Mouse (Mus musculus) kidney, postnatal 0 days (tissue): ENCODE measurements around the gene Pold1. TPM values are rescaled to one million over a fixed set of nuclear protein-coding genes. Genes with fewer than 3 reads are reported as not detected.

Experiments used
- ATAC-seq: fragments of 200-750 bp; cut with Nextera tagmentation; replicated peaks from 2 replicates; pipeline ENCODE4 v1.8.0; 2017; ENCODE audit warnings: low read depth, moderate number of reproducible peaks, moderate TSS enrichment, moderate library complexity; ENCODE audit not compliant: low FRiP score
- DNase-seq: peaks from one replicate; pipeline ENCODE4 v3.0.0-alpha.2; 2016; ENCODE audit warnings: low spot score
- H3K27ac ChIP-seq: fragments of 300-500 bp; sonication (generic); 2 replicates; pipeline ENCODE4 v1.5.1; 2014; ENCODE audit warnings: mild to moderate bottlenecking
- H3K27me3 ChIP-seq: fragments of 300-500 bp; sonication (generic); 2 replicates; pipeline ENCODE4 v1.6.1; 2014; ENCODE audit warnings: low read length, mixed read lengths; ENCODE audit not compliant: insufficient read depth
- H3K36me3 ChIP-seq: fragments of 300-500 bp; sonication (generic); 2 replicates; pipeline ENCODE4 v1.6.1; 2014; ENCODE audit warnings: low read length, mixed read lengths; ENCODE audit not compliant: insufficient read depth
- H3K4me1 ChIP-seq: fragments of 300-500 bp; sonication (generic); replicated peaks from 2 replicates; pipeline ENCODE4 v1.6.1; 2014; ENCODE audit warnings: antibody characterized with exemption, low read length, mixed read lengths; ENCODE audit not compliant: insufficient read depth
- H3K4me2 ChIP-seq: fragments of 300-500 bp; sonication (generic); 2 replicates; pipeline ENCODE4 v1.6.1; 2014; ENCODE audit warnings: mild to moderate bottlenecking, low read length, moderate library complexity, mixed read lengths
- H3K4me3 ChIP-seq: fragments of 300-500 bp; sonication (generic); replicated peaks from 2 replicates; pipeline ENCODE4 v1.5.1; 2014; ENCODE audit warnings: low read depth, low read length
- H3K9ac ChIP-seq: fragments of 300-500 bp; sonication (generic); 2 replicates; pipeline ENCODE4 v1.6.1; 2014; ENCODE audit warnings: low read depth, low read length
- H3K9me3 ChIP-seq: fragments of 300-500 bp; sonication (generic); replicated peaks from 2 replicates; pipeline ENCODE4 v1.6.1; 2016; ENCODE audit warnings: low read length, inconsistent platforms, mixed read lengths
- CTCF ChIP-seq: IDR thresholded peaks from 2 replicates; pipeline ENCODE4 v1.5.1; 2016; ENCODE audit warnings: antibody characterized with exemption, low read depth, mild to moderate bottlenecking, moderate library complexity
- WGBS: fragments of 180-500 bp; shearing (Covaris S2); extraction: QIAGEN DNeasy Blood & Tissue Kit; methylation state at CpG from one replicate; pipeline ENCODE4 v1.1.7; 2014; 5-methylcytosine and 5-hydroxymethylcytosine counted together
- polyA plus RNA-seq: library from polyadenylated mRNA; unstranded; fragments of >200 nt; fragmentation: Nextera tagmentation; extraction: Ambion mirVana; gene quantifications from 2 replicates; pipeline ENCODE4 v1.2.1, GENCODE M21; 2015

Pold1 gene
- polyA plus RNA-seq, 1 experiment from 2014 or later: 38.0 TPM

- WGBS: 61% methylated on average over 6 of the region's 6 CpGs
- Histone ChIP-seq H3K4me3 (no peak overlapping the region), H3K27ac (no peak overlapping the region), H3K27me3 (peaks cover 34% of the 10 kb centered on the region), H3K36me3 (no peaks in the 10 kb centered on the region), H3K4me2 (no peak overlapping the region), H3K4me1 (peaks cover 3% of the 10 kb centered on the region; the same call in 1 of the 2 replicates), H3K9ac (no peak overlapping the region), H3K9me3 (no peaks in the 10 kb centered on the region)
- DNase-seq: no peak
- no peak for TF ChIP-seq CTCF
- no peak for ATAC-seq
These were observed 45.6 kb upstream of the Pold1 start for GRCm38 (mm10) chr7:44594291-44594690.

GRCm38 (mm10) chr7:44593775-44594174, 45.1 kb upstream of the Pold1 start:
- WGBS: under 1% methylated on average over 21 of the region's 22 CpGs

DNA sequence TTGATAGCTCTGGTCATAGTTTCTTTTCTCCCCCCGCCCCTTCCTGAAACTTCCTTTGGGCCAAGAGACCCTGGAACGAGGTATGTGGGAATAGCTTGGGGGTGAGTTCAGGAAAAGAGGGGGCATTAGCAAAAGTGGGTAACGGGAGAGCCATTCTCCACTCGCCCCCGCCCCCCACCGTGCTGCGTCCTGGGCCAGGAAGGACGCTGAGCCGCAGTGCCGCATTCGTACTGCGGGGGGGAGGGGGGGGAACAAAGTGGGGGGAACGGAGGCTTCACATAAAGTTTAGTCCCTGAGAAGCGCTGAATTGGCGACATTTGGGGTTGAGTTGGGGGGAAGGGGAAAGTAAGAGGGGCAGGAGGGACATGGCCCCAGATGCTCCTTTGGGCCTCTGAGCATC, 44.4 kb upstream of the Pold1 start:
- Histone ChIP-seq H3K4me3 (no peak overlapping the region), H3K4me1 (peaks cover 3% of the 10 kb centered on the region; the same call in 1 of the 2 replicates), H3K27me3 (peaks cover 43% of the 10 kb centered on the region), H3K9ac (no peak overlapping the region), H3K9me3 (no peaks in the 10 kb centered on the region), H3K4me2 (no peak overlapping the region), H3K36me3 (no peaks in the 10 kb centered on the region), H3K27ac (no peak overlapping the region)
- TF ChIP-seq CTCF: no peak
- no peak for ATAC-seq
- DNase-seq: no peak
- 2% methylated on average over 15 of the region's 15 CpGs for WGBS

More at GRCm38 (mm10) chr7:44593775-44594174, 45.1 kb upstream of the Pold1 start:
- Histone ChIP-seq H3K27me3 (peaks cover 37% of the 10 kb centered on the region), H3K4me3 (no peak overlapping the region), H3K27ac (no peak overlapping the region), H3K4me1 (peaks cover 3% of the 10 kb centered on the region; the same call in 1 of the 2 replicates), H3K36me3 (no peaks in the 10 kb centered on the region), H3K9ac (no peak overlapping the region), H3K4me2 (0 out of 2 replicates have a peak overlapping the region, but pooled peaks have one; percentile 13), H3K9me3 (no peaks in the 10 kb centered on the region)
- TF ChIP-seq CTCF: no peak
- peak; percentile 84 for DNase-seq
- 0 out of 2 replicates have a peak, but pooled peaks have one; percentile 9 for ATAC-seq

DNA sequence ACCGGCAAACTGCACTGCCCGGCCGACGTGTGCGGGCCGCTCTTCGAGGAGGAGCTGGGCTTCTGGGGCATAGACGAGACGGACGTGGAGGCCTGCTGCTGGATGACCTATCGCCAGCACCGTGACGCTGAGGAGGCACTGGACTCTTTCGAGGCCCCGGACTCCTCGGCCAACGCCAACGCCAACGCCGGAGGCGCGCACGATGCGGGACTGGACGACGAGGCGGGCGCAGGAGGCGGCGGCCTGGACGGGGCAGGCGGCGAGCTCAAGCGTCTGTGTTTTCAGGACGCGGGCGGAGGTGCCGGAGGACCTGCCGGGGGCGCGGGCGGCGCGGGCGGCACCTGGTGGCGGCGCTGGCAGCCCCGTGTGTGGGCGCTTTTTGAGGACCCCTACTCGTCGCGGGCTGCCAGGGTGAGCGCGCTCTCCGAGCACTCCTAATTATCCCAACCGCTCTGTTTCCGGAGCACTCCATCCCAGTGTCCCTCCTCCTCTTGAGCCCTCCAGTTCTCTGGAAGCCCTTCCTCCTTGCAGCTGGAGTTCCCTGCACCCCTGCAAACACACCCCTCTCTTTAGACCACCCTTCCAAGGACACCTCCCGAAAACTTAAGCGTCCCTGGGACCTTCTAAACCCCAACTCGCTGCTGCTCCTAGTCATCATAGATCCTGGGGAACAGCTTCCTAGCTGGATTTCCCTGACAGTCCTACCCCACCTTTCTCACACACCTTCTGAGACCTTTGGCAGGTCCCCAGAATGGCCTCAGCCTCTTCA, 42.9 kb upstream of the Pold1 start:
- DNase-seq: no peak
- Histone ChIP-seq H3K27ac (no peak overlapping the region), H3K36me3 (no peaks in the 10 kb centered on the region), H3K9me3 (no peaks in the 10 kb centered on the region), H3K4me2 (peak overlapping the region; percentile 91), H3K4me3 (peak overlapping the region; percentile 50), H3K4me1 (peaks cover 3% of the 10 kb centered on the region; the same call in 1 of the 2 replicates), H3K27me3 (peaks cover 55% of the 10 kb centered on the region), H3K9ac (peak overlapping the region; percentile 35; the same call in 1 of the 2 replicates)
- no peak for ATAC-seq
- no peak for TF ChIP-seq CTCF
- WGBS: under 1% methylated on average over 47 of the region's 60 CpGs

- peak within 1 kb of the TSS; percentile 35; the same call in 1 of the 2 replicates for H3K9ac ChIP-seq
- H3K36me3 ChIP-seq: no peaks in the 10 kb centered on the region
- H3K4me3 ChIP-seq: peak within 1 kb of the TSS; percentile 50
- ATAC-seq (peak; percentile 95), DNase-seq (peak; percentile 96)
- TF ChIP-seq CTCF: no peak
- WGBS: under 1% methylated on average over 76 of the region's 80 CpGs
- peak within 1 kb of the TSS; percentile 91 for H3K4me2 ChIP-seq
- no peak within 1 kb of the TSS for H3K27ac ChIP-seq
- H3K9me3 ChIP-seq: no peaks in the 10 kb centered on the region
- H3K27me3 ChIP-seq: peaks cover 61% of the 10 kb centered on the region
- peaks cover 3% of the 10 kb centered on the region; the same call in 1 of the 2 replicates for H3K4me1 ChIP-seq
These were observed 42.0 kb upstream of the Pold1 start, which contains the start of gene Kcnc3 for GRCm38 (mm10) chr7:44590402-44591347. TSS of gene Kcnc3 (plus strand) at chr7:44590664.

DNA sequence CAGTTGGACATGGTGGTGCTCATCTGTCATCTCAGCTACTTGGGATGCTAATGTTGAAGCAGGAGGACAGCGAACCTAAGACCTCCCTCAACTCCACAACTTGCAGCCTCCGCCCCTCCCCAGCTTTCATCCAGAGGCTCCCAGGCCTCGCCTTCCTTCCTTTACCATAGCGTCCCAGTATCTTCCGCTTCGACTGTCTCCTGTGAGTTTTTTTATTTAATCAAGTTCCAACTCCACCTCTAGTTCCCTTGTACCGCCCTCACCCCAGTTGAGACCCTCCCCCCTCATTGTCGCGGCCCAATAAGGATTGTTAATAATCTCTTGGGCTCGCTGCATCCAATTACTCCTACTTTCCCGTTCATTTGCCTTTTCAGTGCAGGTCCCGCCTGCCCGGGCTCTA, 41.3 kb upstream of the Pold1 start:
- Histone ChIP-seq H3K4me3 (0 out of 2 replicates have a peak overlapping the region, but pooled peaks have one; percentile 50), H3K27ac (no peak overlapping the region), H3K9ac (no peak overlapping the region), H3K4me2 (peak overlapping the region; percentile 91; the same call in 1 of the 2 replicates), H3K36me3 (no peaks in the 10 kb centered on the region), H3K4me1 (peaks cover 3% of the 10 kb centered on the region; the same call in 1 of the 2 replicates), H3K9me3 (no peaks in the 10 kb centered on the region), H3K27me3 (peaks cover 61% of the 10 kb centered on the region)
- no peak for ATAC-seq
- 3% methylated on average over 13 of the region's 13 CpGs for WGBS
- no peak for DNase-seq
- no peak for TF ChIP-seq CTCF
